Mouse (Mus musculus): Measurements from ENCODE around the gene Mfn1.
A peak's percentile ranks its signal among the peaks of the same experiment; 100 is the strongest.

The Mfn1 gene

DNA sequence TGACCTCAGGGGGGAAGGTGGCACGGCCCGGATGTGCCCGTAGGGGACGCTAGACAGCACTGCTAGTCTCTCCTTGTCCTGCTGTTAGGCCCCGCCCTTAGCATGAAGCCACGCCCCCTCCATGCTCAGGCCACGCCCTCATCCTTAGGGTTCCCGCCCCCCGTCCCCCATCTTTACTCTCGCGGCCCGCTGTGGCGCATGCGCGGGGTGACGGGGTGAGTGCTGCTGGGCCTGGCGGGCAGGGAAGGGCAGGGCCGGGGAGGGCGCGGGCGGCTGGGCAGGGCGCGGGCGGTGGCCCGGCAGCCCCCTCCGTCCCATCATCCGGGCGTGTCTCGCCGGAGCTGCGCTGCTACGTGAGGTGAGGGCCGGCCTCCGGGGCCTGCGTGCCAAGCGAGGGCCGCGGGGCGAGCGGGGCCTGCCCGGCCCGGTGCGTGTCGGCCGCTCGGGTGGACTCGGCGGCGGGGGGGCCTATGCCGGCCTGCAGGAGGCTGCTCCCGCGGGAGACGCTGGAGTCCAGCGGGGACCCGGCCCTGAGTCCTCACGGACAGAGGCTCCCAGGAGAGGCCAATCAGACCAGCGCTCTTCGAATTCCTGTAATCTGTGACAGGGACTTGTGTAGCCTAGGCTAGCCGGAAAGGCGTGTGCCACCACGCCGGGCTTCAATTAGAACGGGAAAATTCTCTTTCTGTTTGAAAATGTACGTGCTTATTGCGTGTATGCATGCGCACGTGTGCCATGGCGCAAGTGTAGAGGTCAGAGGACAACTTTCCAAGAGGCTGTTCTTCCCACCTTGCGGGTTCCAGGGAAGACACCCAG is 18.7 kb upstream of the Mfn1 start:
- DNase-seq (ENCODE audit: low read depth, low spot score) = peak; percentile 93

- DNase-seq (ENCODE audit: low read depth, low spot score) = no peak
Observed at GRCm38 (mm10) chr3:32511191-32511550, 18.1 kb upstream of the Mfn1 start.

DNA sequence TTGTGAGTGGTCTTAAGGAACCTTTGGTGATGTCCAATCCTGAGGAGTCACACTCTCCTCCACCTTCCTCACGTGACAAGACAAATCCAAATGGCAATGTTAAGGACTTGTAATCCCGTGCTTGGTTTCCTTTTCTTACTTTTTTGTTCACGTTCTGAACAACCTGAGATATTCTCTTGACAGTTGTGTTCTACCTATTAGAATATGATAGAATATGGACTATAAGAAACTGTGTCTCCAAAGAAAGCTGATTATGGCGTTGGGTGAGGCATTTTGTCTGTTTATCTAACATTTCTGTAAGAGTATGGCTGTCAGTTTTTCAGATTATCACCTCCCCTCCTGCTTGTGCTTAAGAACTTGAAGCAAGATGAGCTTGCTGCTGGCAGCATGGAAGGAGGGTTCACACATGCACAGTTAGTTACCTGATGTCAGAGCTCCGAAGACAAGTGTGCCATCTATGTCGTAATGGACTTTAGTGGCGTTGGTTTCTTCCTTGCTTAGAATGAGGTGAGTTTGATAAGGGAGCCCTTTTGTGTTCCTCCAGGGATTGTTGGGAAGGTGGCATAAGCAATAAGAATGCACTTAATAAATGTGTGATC is 16.5 kb upstream of the Mfn1 start:
- DNase-seq (ENCODE audit: low read depth, low spot score) = no peak

- no peak for DNase-seq (ENCODE audit: low read depth, low spot score)
Observed at GRCm38 (mm10) chr3:32513528-32513927, 15.7 kb upstream of the Mfn1 start.

DNA sequence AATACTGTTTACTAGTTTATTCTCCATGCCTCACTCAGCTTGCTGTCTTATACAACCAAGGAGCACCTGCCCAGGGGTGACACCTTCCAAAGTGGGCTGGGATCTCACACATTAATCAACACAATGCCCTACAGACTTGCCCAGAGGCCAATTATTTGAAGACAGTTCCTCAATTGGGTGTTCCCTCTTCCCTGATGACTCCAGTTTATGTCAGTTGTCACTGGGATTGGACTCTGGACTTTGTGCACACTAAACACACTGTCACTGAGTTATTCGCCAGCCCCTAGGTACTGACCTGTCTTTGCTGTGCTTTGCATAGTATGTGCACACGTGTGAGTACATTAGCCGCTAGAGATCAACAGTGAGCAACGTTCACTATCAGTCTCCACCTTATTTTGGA is 2.1 kb upstream of the Mfn1 start:
- DNase-seq (ENCODE audit: low read depth, low spot score) = no peak

- no peak for DNase-seq (ENCODE audit: low read depth, low spot score)
Observed at GRCm38 (mm10) chr3:32530041-32530440, 776 bp downstream of the Mfn1 start.

GRCm38 (mm10) chr3:32535692-32536091 is 6.4 kb downstream of the Mfn1 start:
- no peak for DNase-seq (ENCODE audit: low read depth, low spot score)

- no peak for DNase-seq (ENCODE audit: low read depth, low spot score)
Observed at GRCm38 (mm10) chr3:32537556-32537955, 8.3 kb downstream of the Mfn1 start.

DNA sequence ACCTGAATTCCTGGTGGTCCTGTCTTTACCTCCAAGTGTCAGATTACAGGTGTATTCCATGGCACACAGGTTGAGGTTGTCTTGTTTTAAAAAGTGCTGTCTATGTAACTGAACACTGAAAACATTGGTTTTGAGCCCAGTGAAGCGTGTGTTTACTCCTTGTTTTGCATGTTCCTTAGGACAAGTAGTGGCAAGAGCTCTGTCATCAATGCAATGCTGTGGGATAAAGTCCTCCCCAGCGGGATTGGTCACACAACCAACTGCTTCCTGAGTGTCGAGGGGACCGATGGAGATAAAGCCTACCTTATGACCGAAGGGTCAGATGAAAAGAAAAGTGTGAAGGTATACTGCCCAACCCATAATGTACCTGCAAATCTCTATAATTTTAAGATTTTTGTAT is 8.8 kb downstream of the Mfn1 start:
- no peak for DNase-seq (ENCODE audit: low read depth, low spot score)

DNA sequence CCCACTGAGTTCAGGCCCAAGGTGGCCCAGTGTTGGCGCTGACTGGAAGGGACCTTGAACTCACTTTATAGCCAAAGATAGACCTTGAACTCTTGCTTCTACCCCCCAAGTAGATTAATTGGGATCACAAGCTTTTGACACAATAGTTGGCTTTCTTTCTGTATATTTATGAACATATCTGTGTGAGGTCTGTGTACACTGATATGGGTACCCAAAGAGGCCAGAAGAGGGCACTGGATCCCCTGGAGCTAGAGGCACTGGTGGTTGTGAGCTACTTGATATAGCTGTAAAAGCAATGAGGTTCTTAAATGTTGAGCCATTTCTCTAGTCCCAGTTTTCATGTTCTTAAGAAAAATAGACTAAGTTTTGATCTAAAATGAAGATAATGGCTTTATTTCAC is 23.8 kb downstream of the Mfn1 start:
- DNase-seq (ENCODE audit: low read depth, low spot score) = no peak

DNA sequence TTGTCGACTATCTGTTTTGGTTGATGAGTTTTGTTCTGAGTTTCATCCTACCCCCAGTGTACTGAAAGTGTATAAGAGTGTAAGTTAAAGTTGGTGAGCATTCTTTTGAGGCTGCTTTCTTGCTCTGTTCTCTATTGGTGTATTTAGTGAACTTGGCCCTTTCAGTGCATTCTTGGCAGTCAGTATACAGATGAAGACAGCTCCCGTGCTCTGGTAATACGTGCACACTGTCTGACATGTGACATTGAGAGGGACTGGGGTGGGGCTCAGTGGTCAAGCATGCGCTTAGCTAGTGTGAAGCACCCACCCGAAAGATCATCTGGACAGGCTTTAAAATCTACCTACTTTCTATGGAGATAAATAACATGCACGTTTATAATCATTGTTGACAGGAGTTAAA is 34.1 kb downstream of the Mfn1 start:
- no peak for DNase-seq (ENCODE audit: low read depth, low spot score)

DNA sequence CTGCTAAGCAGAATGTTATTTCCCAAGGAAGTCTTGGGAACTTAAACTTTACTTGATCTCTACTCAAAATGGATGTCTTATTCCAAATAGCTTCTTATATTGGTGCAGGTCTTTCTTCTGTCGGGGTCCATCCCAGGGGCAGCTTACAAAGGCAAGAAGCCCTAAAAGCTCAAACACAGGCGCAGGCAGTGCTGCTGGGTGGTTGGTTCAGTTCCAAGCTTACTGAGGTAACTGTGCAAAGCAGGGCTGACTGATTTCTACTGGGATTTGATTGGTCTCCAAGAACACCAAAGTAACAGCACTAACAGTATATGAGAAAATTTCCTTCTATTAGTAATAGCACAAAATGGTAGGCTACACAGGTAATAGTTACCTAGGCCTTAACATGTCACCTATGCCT is 43.8 kb downstream of the Mfn1 start:
- no peak for DNase-seq (ENCODE audit: low read depth, low spot score)

GRCm38 (mm10) chr3:32573881-32574280 is 44.6 kb downstream of the Mfn1 start:
- DNase-seq (ENCODE audit: low read depth, low spot score) = no peak

DNA sequence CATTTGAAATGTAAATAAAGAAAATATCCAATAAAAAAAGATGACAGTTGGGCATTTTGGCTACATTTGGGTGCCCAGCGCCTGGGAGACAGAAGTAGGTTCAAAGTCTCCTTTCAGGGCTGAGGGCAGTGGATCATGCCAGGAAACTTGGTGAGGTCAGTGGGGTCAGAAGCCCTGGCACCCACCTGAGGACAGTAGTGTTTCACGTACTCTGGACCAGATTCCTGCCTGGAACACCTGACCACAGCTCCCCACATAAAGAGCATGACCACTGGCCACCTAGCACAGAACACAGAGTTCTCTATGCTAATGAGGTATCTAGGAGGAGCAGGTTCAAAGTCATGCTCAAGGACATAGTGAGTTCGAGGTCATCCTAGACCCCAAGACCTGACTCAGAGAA is 45.9 kb downstream of the Mfn1 start:
- no peak for DNase-seq (ENCODE audit: low read depth, low spot score)

DNA sequence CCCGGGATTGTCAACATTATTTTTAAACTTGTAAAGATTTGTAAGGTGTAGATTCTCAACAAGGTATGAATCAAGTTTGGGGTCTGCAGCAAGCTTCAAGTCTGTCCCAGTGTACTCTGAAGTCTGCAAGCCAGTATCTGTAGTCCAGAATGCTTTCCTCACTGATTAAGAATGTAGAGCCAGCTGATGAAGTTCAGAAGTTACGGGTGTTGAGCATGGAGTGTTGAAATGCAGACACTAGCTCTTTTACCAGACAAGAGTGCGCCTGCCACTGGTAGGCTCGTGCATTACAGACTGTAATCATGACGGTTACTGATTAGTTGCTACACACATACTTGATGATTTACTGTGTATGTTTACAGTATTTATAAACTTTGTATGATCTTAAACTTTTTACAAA is 49.5 kb downstream of the Mfn1 start:
- DNase-seq (ENCODE audit: low read depth, low spot score) = no peak

GRCm38 (mm10) chr3:32580738-32581137 is 51.5 kb downstream of the Mfn1 start:
- no peak for DNase-seq (ENCODE audit: low read depth, low spot score)

- DNase-seq (ENCODE audit: low read depth, low spot score) = no peak
Observed at GRCm38 (mm10) chr3:32581911-32582310, 52.6 kb downstream of the Mfn1 start.

DNA sequence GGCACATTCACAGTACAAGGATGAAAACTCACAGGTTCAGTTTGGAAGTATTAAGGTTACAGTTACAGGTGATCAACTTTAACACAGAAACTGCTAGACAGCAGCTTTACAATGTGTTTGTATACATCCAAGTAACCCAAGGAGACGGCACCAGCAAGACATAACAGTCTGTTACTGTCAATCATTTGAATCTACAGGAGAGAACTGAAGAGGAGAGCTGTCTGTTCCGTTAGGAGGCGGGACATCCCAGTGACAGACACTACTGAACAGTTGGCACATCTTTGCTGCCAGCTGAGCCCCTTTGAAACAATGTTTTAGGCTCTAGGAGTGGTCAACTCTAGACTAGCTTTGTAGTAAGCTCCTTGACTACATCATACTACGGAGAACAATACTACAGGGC is 54.2 kb downstream of the Mfn1 start:
- no peak for DNase-seq (ENCODE audit: low read depth, low spot score)

- no peak for DNase-seq (ENCODE audit: low read depth, low spot score)
Observed at GRCm38 (mm10) chr3:32586274-32586673, 57.0 kb downstream of the Mfn1 start.

DNA sequence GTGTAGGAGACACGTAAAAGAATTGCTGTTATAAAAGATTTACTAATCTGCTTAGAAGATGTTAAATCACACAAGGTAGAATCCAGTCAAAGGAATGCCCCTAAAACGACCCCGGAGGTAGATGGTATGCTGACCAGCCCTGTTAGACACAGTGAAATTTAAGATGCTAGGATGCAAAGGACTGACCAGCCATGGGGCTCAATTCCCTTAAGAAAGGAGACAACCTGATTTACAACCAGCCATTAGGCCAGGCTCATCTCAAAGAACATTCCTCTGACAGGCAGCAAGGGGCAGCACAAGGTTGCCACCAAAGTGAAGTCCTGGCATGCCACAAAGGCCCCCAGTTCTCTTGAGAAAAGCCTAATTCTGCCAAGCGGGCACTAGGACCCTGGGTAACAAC is 65.8 kb downstream of the Mfn1 start:
- DNase-seq (ENCODE audit: low read depth, low spot score) = no peak

DNA sequence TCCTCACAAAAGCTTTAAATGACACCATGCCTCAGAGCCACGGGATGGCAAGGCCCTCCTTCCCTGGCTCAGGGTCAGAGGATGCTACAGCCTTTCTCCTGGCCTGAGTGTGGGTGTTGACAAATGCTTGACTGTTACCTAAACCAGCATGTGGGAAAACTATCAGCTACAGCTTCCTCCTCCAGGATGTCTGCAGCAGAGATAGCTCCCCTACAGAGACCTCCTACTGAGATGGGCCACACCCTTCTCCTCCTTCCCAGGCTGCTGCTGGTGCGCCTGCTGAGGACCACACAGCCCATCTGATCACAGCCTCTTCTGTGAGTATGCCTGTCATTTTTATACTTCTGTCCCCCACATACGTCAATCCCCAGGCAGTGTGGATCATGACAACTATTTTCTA is 70.1 kb downstream of the Mfn1 start:
- DNase-seq (ENCODE audit: low read depth, low spot score) = no peak

DNA sequence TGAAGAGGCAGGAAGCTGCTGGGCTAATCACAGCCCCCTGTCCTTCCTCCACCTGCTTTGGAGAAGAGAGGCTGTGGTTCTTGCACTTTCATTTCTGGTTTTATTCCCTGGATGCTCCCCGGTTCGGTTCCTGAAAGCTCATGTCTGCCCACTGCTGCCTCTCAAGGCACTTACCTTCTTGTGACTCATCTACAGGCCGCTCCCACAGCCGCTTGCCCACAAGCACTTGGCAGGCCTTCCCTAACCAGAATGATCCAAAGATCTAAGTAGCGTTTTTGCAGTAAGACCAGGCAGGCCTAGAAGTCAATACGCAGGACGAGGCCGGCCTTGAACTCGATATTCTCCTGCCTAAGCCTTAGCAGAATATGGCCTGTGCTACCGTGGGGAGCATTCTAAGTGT is 71.8 kb downstream of the Mfn1 start:
- no peak for DNase-seq (ENCODE audit: low read depth, low spot score)

GRCm38 (mm10) chr3:32609233-32609632 is 80.0 kb downstream of the Mfn1 start:
- no peak for DNase-seq (ENCODE audit: low read depth, low spot score)

DNA sequence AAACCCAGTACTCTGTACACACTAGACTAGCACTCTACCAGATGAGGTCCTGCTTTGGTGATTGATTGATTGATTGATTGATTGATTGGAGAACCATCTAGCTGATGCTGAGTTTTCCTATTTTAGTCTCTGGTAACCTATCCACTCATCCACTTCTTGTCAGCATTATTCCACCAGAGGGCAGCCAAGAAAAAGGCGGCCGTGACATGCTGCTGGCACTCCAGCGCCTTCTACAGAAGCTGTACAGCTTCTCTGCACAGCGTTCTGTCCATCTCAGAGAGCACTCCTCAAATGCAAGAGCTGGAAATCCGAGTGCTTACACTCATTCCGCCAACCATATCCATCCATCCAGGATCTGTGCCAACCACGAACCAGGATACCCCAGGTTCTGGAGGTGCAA is 81.3 kb downstream of the Mfn1 start:
- DNase-seq (ENCODE audit: low read depth, low spot score) = no peak

Data from c-Kit-negative CD71-positive TER-119-positive erythroid progenitor cells, embryonic 14.5 days (primary cell).